Mouse (Mus musculus) MEL (cell line): Measurements from ENCODE around the gene Bcap29. TPM values are rescaled to one million over a fixed set of nuclear protein-coding genes. Genes with fewer than 3 reads are reported as not detected.
"Not testable (repeated sequence)": the region's sequence is repeated elsewhere in the genome, so short reads cannot be mapped to it uniquely, and the experiment has no call there.

Experiments used
- DNase-seq: peaks from one replicate; pipeline ENCODE4 v3.0.0; 2011; ENCODE audit warnings: low read depth, low spot score
- H3K27ac ChIP-seq: 2 replicates; pipeline ENCODE4 v1.5.1; 2012; ENCODE audit warnings: low read depth, mild to moderate bottlenecking, control low read depth, low read length, moderate library complexity; ENCODE audit not compliant: control insufficient read depth
- H3K27me3 ChIP-seq, 2 experiments: fragments of 150-350 bp in 1 of 2; sonication (generic) in 1 of 2; 2 replicates each; pipeline ENCODE4 v1.6.1; 2012; ENCODE audit warnings: low read length in 2 of 2, mild to moderate bottlenecking in 2 of 2, improper control_type of control experiment in 1 of 2, moderate library complexity in 1 of 2; ENCODE audit not compliant: insufficient read depth in 2 of 2, control insufficient read depth in 1 of 2
- H3K36me3 ChIP-seq, 2 experiments: 2 replicates each; pipeline ENCODE4 v1.6.1; 2012 to 2014; ENCODE audit warnings: low read length in 2 of 2, improper control_type of control experiment in 1 of 2, inconsistent platforms in 1 of 2, mild to moderate bottlenecking in 1 of 2; ENCODE audit not compliant: insufficient read depth in 2 of 2, control insufficient read depth in 1 of 2
- H3K4me1 ChIP-seq, 2 experiments: fragments of 150-350 bp in 1 of 2; sonication (generic) in 1 of 2; 2 replicates each; pipeline ENCODE4 v1.6.1; 2012; ENCODE audit warnings: low read length in 2 of 2, improper control_type of control experiment in 1 of 2, mild to moderate bottlenecking in 1 of 2; ENCODE audit not compliant: insufficient read depth in 2 of 2, control insufficient read depth in 1 of 2
- H3K4me3 ChIP-seq, 2 experiments: fragments of 150-350 bp in 1 of 2; sonication (generic) in 1 of 2; 2 replicates each; pipeline ENCODE4 v1.5.1; 2012; ENCODE audit warnings: low read depth in 2 of 2, low read length in 2 of 2, mild to moderate bottlenecking in 2 of 2, moderate library complexity in 2 of 2, control low read depth in 1 of 2, improper control_type of control experiment in 1 of 2; ENCODE audit not compliant: control insufficient read depth in 1 of 2, insufficient read depth in 1 of 2
- H3K79me2 ChIP-seq: 2 replicates; pipeline ENCODE4 v1.6.1; 2012; ENCODE audit warnings: mild to moderate bottlenecking, low read length, moderate library complexity; ENCODE audit not compliant: control insufficient read depth, poor library complexity, insufficient read depth
- H3K9ac ChIP-seq: 2 replicates; pipeline ENCODE4 v1.6.1; 2012; ENCODE audit warnings: low read depth, mild to moderate bottlenecking, control low read depth, low read length, moderate library complexity; ENCODE audit not compliant: control insufficient read depth, poor library complexity, severe bottlenecking
- H3K9me3 ChIP-seq: fragments of 150-350 bp; sonication (generic); replicated peaks from 2 replicates; pipeline ENCODE4 v1.6.1; 2012; ENCODE audit warnings: mild to moderate bottlenecking, low read length, improper control_type of control experiment, moderate library complexity; ENCODE audit not compliant: insufficient read depth
- CHD2 ChIP-seq: IDR thresholded peaks from 2 replicates; pipeline ENCODE4 v1.6.1; 2011; ENCODE audit warnings: low read length, improper control_type of control experiment
- E2F4 ChIP-seq: IDR thresholded peaks from 2 replicates; pipeline ENCODE4 v1.6.1; 2011; ENCODE audit warnings: low read depth, low read length, improper control_type of control experiment, borderline replicate concordance
- GABPA ChIP-seq: IDR thresholded peaks from 2 replicates; pipeline ENCODE4 v1.6.1; 2012; ENCODE audit warnings: low read depth, mild to moderate bottlenecking, inconsistent platforms, low read length, improper control_type of control experiment, moderate library complexity
- HCFC1 ChIP-seq: IDR thresholded peaks from 2 replicates; pipeline ENCODE4 v1.6.1; 2012; ENCODE audit warnings: low read depth, mild to moderate bottlenecking, inconsistent platforms, low read length, improper control_type of control experiment, moderate library complexity
- KAT2A ChIP-seq: conservative IDR thresholded peaks from 2 replicates; pipeline ENCODE4 v1.6.1; 2012; ENCODE audit warnings: low read depth, low read length, improper control_type of control experiment, inconsistent platforms
- MAX ChIP-seq: IDR thresholded peaks from 2 replicates; pipeline ENCODE4 v1.6.1; 2011; ENCODE audit warnings: low read length, improper control_type of control experiment
- MAZ ChIP-seq: IDR thresholded peaks from 2 replicates; pipeline ENCODE4 v1.6.1; 2012; ENCODE audit warnings: low read depth, mild to moderate bottlenecking, inconsistent platforms, low read length, improper control_type of control experiment
- MEF2A ChIP-seq: IDR thresholded peaks from 2 replicates; pipeline ENCODE4 v1.6.1; 2014; ENCODE audit warnings: low read depth, mild to moderate bottlenecking, inconsistent platforms, low read length, improper control_type of control experiment; ENCODE audit not compliant: poor library complexity, insufficient replicate concordance, severe bottlenecking; ENCODE audit errors: extremely low read depth
- MYC ChIP-seq: IDR thresholded peaks from 2 replicates; pipeline ENCODE4 v1.6.1; 2011; ENCODE audit warnings: low read depth, mild to moderate bottlenecking, low read length, improper control_type of control experiment, moderate library complexity
- NRF1 ChIP-seq: IDR thresholded peaks from 2 replicates; pipeline ENCODE4 v1.6.1; 2014; ENCODE audit warnings: low read depth, mild to moderate bottlenecking, inconsistent platforms, low read length, improper control_type of control experiment, moderate library complexity; ENCODE audit not compliant: poor library complexity, insufficient read depth, severe bottlenecking
- RCOR1 ChIP-seq: IDR thresholded peaks from 2 replicates; pipeline ENCODE4 v1.6.1; 2012; ENCODE audit warnings: low read depth, mild to moderate bottlenecking, inconsistent platforms, low read length, improper control_type of control experiment
- TBP ChIP-seq: IDR thresholded peaks from 2 replicates; pipeline ENCODE4 v1.8.0; 2011; ENCODE audit warnings: low read depth, low read length, improper control_type of control experiment
- ZC3H11A ChIP-seq: IDR thresholded peaks from 2 replicates; pipeline ENCODE4 v1.6.1; 2012; ENCODE audit warnings: low read depth, mild to moderate bottlenecking, inconsistent platforms, low read length, improper control_type of control experiment
- ZKSCAN1 ChIP-seq: IDR thresholded peaks from 2 replicates; pipeline ENCODE4 v1.6.1; 2012; ENCODE audit warnings: low read depth, mild to moderate bottlenecking, inconsistent platforms, low read length, improper control_type of control experiment, moderate library complexity
- polyA plus RNA-seq, 2 experiments: library from polyadenylated mRNA; stranded (reverse) in 1 of 2; unstranded in 1 of 2; fragments of >175 nt in 1 of 2; fragments of >200 nt in 1 of 2; gene quantifications; 2 replicates each; pipeline versions ENCODE4 v1.2.1 to v1.2.4; 2012; ENCODE audit warnings: low replicate concordance in 2 of 2, low read depth in 1 of 2; ENCODE audit not compliant: insufficient read length in 2 of 2, insufficient read depth in 1 of 2, missing spikeins in 1 of 2
- total RNA-seq: library from RNA; depleted of rRNA; stranded (reverse); fragments of 300-350 nt; gene quantifications from 2 replicates; pipeline ENCODE4 v1.2.3, GENCODE M21; 2012

The Bcap29 gene
- total and polyA plus RNA-seq, 3 experiments: 34.0 to 63.4 TPM; not detected in 1

- DNase-seq: no peak
- Histone ChIP-seq H3K36me3 (peaks cover 10 to 17% of the 10 kb centered on the region in 2 experiments), H3K27ac (no peak overlapping the region), H3K9me3 (no peaks in the 10 kb centered on the region), H3K27me3 (no peaks in the 10 kb centered on the region), H3K79me2 (peaks cover 22% of the 10 kb centered on the region), H3K4me3 (peak overlapping the region; percentile 85 to 98), H3K9ac (peak overlapping the region; percentile 97), H3K4me1 (peaks cover 8 to 10% of the 10 kb centered on the region in 2 experiments)
- TF ChIP-seq GABPA: no peak
- TF ChIP-seq ZKSCAN1: no peak
- TF ChIP-seq KAT2A: no peak
- TF ChIP-seq ZC3H11A: no peak
- TF ChIP-seq MYC: no peak
- TF ChIP-seq RCOR1: no peak
- no peak for TF ChIP-seq MAZ
- no peak for TF ChIP-seq HCFC1
- no peak for TF ChIP-seq MAX
- no peak for TF ChIP-seq MEF2A
Measured at GRCm38 (mm10) chr12:31635240-31635607, 766 bp upstream of the Bcap29 start.

- H3K9ac ChIP-seq: peak overlapping the region; percentile 97
- H3K4me3 ChIP-seq: peak overlapping the region; percentile 92 to 100
- H3K4me1 ChIP-seq: peaks cover 8 to 10% of the 10 kb centered on the region in 2 experiments
- H3K36me3 ChIP-seq: peaks cover 15 to 17% of the 10 kb centered on the region in 2 experiments
- DNase-seq: peak; percentile 67
- no peaks in the 10 kb centered on the region for H3K27me3 ChIP-seq
- no peaks in the 10 kb centered on the region for H3K9me3 ChIP-seq
- peak overlapping the region; percentile 86 for H3K27ac ChIP-seq
- TF ChIP-seq HCFC1: peak; percentile 23; the same call in 1 of the 2 replicates
- 0 out of 2 replicates have a peak, but pooled peaks have one; percentile 42 for TF ChIP-seq E2F4
- 0 out of 2 replicates have a peak, but pooled peaks have one; percentile 14 for TF ChIP-seq MYC
- TF ChIP-seq NRF1: no peak
- TF ChIP-seq TBP: 0 out of 2 replicates have a peak, but pooled peaks have one; percentile 6
- TF ChIP-seq CHD2: no peak
- no peak for TF ChIP-seq MAZ
- peaks cover 22% of the 10 kb centered on the region for H3K79me2 ChIP-seq
Measured at GRCm38 (mm10) chr12:31633970-31634342, 502 bp downstream of the Bcap29 start.

- not testable (repeated sequence) for DNase-seq, H3K9me3 ChIP-seq, H3K27ac ChIP-seq, H3K4me3 ChIP-seq, H3K9ac ChIP-seq, H3K27me3 ChIP-seq, H3K4me1 ChIP-seq
- H3K79me2 ChIP-seq: peaks cover 12% of the 10 kb centered on the region
- peaks cover 9 to 30% of the 10 kb centered on the region in 2 experiments for H3K36me3 ChIP-seq
Measured at GRCm38 (mm10) chr12:31628396-31628795, 6.1 kb downstream of the Bcap29 start.
